Mouse (Mus musculus) megakaryocyte progenitor cell, adult 5-6 weeks (primary cell): ENCODE results near the gene Shd. TPM values are rescaled to one million over a fixed set of nuclear protein-coding genes. Genes with fewer than 3 reads are reported as not detected.
A peak's percentile ranks its signal among the peaks of the same experiment; 100 is the strongest.

ENCODE experiments used
- ATAC-seq: replicated peaks from 2 replicates; pipeline ENCODE4 v1.8.0; 2016; ENCODE audit warnings: mild to moderate bottlenecking, moderate TSS enrichment, inconsistent platforms; ENCODE audit not compliant: poor library complexity
- total RNA-seq, 2 experiments: library from RNA; stranded (forward) in 1 of 2; stranded (reverse) in 1 of 2; fragments of 157-497, 149-512 nt in 1 of 2; fragments of 200-1000 nt in 1 of 2; gene quantifications; 2 replicates each; pipeline versions ENCODE4 v1.2.3 to v1.2.4; 2015 to 2017

Gene Shd
- total RNA-seq, 2 experiments from 2014 or later, result 0.39 TPM; not detected in 1

- peak; percentile 76 for ATAC-seq
Observed at GRCm38 (mm10) chr17:55958918-55959728, 11.1 kb upstream of the Shd start, which contains the start of gene Yju2. Yju2 (plus strand) TSS chr17:55959099.

DNA sequence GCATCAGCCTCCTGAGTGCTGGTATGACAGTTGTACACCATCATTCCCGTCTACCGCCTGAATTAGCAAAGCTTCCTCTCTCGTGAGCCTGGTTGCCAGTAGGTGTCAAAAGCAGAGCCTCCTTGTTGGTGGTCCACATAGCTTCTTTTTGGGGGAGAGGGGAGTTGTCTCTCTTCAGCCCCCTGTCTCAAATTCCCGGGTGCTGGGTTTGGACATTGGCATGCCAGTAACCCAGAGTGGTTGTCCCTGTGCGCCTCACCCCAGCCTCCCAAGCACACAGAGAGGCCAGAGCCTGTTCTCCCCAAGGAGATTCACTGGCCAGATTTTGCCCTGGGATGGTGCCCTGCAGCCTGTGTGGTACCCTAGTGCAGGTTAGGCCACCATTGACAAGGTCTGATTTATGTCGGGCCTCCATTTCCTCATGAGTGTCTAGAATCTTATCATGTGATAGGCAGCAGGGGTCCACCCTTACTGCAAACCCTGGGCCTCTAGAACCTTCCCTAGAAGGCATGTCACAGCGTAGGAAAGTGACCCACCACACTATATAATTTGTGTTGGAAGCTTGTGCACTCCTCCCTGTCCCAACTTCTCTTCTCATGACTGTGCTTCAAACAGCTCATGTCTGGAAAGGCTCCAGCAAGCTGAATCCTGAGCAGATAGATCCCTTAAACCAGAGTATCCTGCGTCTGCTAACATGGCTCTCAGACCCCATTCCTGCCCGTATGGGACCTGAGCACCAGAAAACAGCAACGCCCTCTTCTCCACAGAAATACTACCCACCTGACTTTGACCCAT is 10.1 kb upstream of the Shd start:
- no peak for ATAC-seq

DNA sequence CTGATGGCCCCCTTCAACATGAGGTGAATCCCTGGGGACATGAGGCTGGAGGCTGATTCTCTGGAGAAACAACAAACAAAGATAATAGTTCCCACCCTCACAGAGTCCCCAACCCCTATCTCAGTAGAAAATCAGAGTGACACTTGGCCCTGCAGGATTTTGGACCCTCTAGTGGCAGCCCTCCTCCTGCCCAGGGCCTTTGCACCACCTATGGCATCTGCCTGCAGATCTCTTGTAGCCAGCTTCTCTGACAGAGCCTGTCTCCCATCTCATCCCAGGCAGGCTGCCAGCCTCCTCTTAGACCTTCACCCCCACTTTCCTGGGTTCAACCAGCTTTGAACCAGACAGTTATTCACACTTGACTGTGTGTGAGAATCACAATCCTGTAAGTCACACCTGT is 9.5 kb upstream of the Shd start:
- ATAC-seq, result no peak

- ATAC-seq, result no peak
Observed at GRCm38 (mm10) chr17:55961631-55962030, 8.6 kb upstream of the Shd start.

DNA sequence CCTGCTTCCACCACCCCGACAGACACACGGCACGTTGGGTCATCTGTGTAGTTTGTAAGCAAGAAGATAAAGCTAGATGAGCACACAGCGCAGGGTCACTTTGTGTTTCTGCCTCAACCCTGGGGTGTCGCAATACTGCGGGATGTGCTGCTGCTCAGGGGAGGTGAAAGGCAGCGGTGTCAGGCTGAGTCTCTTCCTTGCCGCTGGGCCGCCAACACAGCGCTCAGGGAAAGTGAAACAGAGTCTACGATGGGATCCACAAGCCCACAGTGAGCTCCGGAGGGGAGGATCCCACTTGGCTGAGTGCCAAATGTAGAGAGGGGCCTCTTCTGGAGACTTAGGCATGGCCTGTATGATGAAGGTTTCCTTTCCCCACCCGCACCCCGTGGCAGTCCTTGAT is 7.1 kb upstream of the Shd start:
- peak; percentile 49 for ATAC-seq

- no peak for ATAC-seq
Observed at GRCm38 (mm10) chr17:55964496-55964895, 5.8 kb upstream of the Shd start.

GRCm38 (mm10) chr17:55964996-55965395 is 5.3 kb upstream of the Shd start:
- ATAC-seq, result no peak

GRCm38 (mm10) chr17:55967186-55967585 is 3.1 kb upstream of the Shd start:
- ATAC-seq, result no peak

GRCm38 (mm10) chr17:55968210-55968609 is 2.1 kb upstream of the Shd start:
- no peak for ATAC-seq

- ATAC-seq, result peak; percentile 16; the same call in 1 of the 2 replicates
Observed at GRCm38 (mm10) chr17:55969560-55969959, 707 bp upstream of the Shd start.

DNA sequence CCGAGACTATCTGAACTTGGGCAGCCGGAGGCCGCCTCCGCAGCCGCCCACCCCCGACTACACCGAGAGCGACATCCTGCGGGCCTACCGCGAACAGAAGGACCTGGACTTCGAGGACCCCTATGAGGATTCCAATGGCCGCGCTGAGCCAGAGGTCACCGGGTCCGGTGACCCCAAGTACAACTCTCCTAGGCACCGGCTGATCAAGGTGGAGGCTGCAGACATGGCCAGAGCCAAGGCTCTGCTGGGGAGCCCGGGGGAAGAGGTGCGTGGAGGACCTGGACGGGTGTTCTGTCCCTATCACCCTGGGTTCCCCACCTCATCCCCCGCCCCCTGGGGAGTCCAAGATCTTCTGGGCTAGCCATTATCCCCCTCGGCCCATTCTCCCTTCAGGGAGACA is 1.2 kb downstream of the Shd start:
- no peak for ATAC-seq

DNA sequence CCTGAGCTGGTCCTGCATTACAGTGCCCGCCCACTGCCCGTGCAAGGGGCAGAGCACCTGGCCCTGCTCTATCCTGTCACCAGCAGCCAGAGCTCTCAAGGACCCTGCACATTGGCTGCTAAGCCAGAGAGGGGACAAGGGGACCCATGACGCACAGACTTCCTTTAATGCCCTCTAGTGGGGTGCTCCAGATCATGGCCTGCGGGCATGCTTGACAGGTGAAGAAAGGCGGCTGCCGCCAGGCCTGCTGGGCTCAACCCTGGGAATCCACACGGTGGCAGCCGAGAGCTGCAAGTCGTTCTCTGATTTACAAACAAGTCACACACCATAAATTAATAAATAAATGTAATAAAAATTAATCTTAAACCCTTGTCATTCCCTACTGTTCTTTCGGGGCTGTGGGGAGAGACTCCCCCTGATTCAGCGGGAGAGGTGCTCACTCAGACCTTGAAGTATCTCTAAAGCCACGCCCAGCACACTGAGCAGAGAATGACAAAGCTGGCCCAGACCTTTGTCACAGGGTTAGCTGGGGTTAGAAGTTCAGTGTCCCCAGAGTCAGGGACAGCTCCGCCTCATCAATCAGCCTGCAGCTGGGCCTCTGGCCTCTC is 6.1 kb downstream of the Shd start:
- ATAC-seq, result peak; percentile 98

GRCm38 (mm10) chr17:55977301-55977700 is 7.0 kb downstream of the Shd start:
- ATAC-seq, result no peak

GRCm38 (mm10) chr17:55986030-55986961 is 16.0 kb downstream of the Shd start, which contains the start of gene Fsd1:
Fsd1 (plus strand) TSS chr17:55986509.
- ATAC-seq, result peak; percentile 29; the same call in 1 of the 2 replicates

DNA sequence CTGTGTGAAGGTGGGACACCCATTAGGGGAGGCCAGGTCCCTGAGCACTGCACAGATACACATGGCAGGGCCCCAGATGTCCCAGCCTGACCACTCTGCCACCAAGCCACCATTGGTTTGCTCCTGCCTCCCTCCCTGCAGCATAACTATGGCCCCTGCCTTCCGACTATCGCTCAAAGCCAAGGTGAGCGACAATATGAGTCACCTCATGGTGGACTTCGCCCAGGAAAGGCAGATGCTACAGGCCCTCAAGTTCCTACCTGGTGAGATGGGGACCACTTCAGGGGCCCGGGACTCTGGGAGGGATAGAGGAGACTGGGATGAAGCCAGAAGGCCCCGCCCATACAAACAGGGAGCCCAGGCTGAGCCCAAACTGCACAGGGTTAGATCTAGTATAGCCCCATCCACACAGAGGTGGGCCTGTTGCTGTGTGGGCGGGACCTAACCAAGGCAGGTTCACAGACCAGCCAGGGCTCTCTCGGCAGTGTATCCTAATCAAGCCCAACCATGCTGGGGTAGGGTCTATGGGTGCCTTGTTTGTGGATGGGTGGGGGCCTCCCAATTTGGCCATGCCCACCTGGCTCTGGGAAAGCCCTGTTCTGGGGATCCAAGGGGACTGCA is 20.1 kb downstream of the Shd start:
- ATAC-seq, result no peak

DNA sequence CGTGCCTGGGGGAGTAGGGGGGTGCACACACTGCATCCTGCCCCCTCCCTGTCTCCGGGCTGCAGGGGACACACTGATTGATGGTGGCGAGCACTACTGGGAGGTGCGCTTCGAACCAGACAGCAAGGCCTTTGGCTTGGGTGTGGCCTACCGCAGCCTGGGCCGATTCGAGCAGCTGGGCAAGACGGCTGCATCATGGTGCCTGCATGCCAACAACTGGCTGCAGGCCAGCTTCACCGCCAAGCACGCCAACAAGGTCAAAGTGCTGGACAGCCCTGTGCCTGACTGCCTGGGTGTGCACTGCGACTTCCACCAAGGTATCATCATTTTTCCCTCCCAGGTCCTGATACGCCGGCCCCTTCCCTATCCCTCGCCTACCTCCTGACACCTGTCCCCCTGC is 25.7 kb downstream of the Shd start:
- ATAC-seq, result no peak

GRCm38 (mm10) chr17:55999794-56000499 is 29.7 kb downstream of the Shd start:
- ATAC-seq, result no peak

DNA sequence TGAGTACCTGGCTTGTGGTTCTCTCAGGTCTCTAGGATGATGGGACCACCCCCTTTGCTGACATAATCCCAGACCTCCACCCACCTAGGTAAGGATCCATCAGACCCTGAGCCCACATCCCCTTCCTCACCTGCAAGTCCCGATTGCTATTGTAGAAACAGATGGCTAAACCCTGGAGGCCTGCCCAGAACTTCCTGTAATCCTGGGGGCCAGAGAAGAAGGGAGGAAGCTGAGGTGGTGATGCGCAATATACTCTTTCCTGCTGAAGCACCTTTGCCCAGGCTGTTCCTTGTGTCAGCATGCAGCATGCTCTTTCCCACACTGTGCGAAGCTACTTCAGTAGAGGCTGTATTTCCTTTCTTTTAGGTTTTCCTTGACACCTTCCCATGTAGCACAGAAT is 32.7 kb downstream of the Shd start:
- ATAC-seq, result peak; percentile 70

DNA sequence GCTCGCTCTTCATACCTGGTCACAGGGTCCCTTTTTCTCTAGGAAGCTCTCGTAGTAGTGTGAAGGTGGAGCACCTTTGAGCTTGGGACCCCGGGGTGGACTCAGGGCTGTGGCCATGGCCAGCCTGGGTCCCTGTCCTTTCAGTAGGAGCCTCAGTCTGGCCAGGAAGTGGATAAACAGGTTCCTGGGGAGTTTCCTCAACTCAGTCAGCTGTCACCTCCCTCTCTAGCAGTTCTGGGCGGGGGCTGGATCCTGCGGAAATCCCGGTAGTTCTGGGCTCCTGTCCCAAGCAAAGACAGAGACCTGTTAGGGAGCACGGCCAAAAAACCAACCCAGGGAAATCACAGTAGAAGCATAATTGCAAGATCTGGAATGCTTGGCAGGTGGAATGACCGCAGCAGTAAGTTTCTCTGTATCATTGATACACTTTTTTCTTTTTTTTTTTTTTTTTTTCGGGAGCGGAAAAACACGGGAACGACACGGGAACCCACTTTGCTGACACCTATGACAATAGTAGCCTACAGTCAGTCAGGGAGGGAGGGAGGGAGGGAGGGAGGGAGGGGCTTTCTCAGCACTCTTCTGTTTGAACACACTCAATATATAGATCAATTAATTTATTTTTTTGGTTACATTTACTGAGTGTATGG is 35.3 kb downstream of the Shd start, which contains the start of the genes Stap2 and Mpnd:
Gene Stap2, minus strand, starts transcription at position 170 of the 647 bp plus-strand sequence.
Gene Mpnd, plus strand, starts transcription at position 297 of the 647 bp plus-strand sequence.
- ATAC-seq, result no peak
